Mouse (Mus musculus) MEL (cell line): ENCODE data around the gene Aqp12. TPM values are rescaled to one million over a fixed set of nuclear protein-coding genes. Genes with fewer than 3 reads are reported as not detected.

Experiments used
- DNase-seq: peaks from one replicate; pipeline ENCODE4 v3.0.0; 2011; ENCODE audit warnings: low read depth, low spot score
- H3K27ac ChIP-seq: 2 replicates; pipeline ENCODE4 v1.5.1; 2012; ENCODE audit warnings: low read depth, mild to moderate bottlenecking, control low read depth, low read length, moderate library complexity; ENCODE audit not compliant: control insufficient read depth
- H3K27me3 ChIP-seq, 2 experiments: fragments of 150-350 bp in 1 of 2; sonication (generic) in 1 of 2; 2 replicates each; pipeline ENCODE4 v1.6.1; 2012; ENCODE audit warnings: low read length in 2 of 2, mild to moderate bottlenecking in 2 of 2, improper control_type of control experiment in 1 of 2, moderate library complexity in 1 of 2; ENCODE audit not compliant: insufficient read depth in 2 of 2, control insufficient read depth in 1 of 2
- H3K36me3 ChIP-seq, 2 experiments: 2 replicates each; pipeline ENCODE4 v1.6.1; 2012 to 2014; ENCODE audit warnings: low read length in 2 of 2, improper control_type of control experiment in 1 of 2, inconsistent platforms in 1 of 2, mild to moderate bottlenecking in 1 of 2; ENCODE audit not compliant: insufficient read depth in 2 of 2, control insufficient read depth in 1 of 2
- H3K4me1 ChIP-seq, 2 experiments: fragments of 150-350 bp in 1 of 2; sonication (generic) in 1 of 2; 2 replicates each; pipeline ENCODE4 v1.6.1; 2012; ENCODE audit warnings: low read length in 2 of 2, improper control_type of control experiment in 1 of 2, mild to moderate bottlenecking in 1 of 2; ENCODE audit not compliant: insufficient read depth in 2 of 2, control insufficient read depth in 1 of 2
- H3K4me3 ChIP-seq, 2 experiments: fragments of 150-350 bp in 1 of 2; sonication (generic) in 1 of 2; 2 replicates each; pipeline ENCODE4 v1.5.1; 2012; ENCODE audit warnings: low read depth in 2 of 2, low read length in 2 of 2, mild to moderate bottlenecking in 2 of 2, moderate library complexity in 2 of 2, control low read depth in 1 of 2, improper control_type of control experiment in 1 of 2; ENCODE audit not compliant: control insufficient read depth in 1 of 2, insufficient read depth in 1 of 2
- H3K79me2 ChIP-seq: 2 replicates; pipeline ENCODE4 v1.6.1; 2012; ENCODE audit warnings: mild to moderate bottlenecking, low read length, moderate library complexity; ENCODE audit not compliant: control insufficient read depth, poor library complexity, insufficient read depth
- H3K9ac ChIP-seq: 2 replicates; pipeline ENCODE4 v1.6.1; 2012; ENCODE audit warnings: low read depth, mild to moderate bottlenecking, control low read depth, low read length, moderate library complexity; ENCODE audit not compliant: control insufficient read depth, poor library complexity, severe bottlenecking
- H3K9me3 ChIP-seq: fragments of 150-350 bp; sonication (generic); replicated peaks from 2 replicates; pipeline ENCODE4 v1.6.1; 2012; ENCODE audit warnings: mild to moderate bottlenecking, low read length, improper control_type of control experiment, moderate library complexity; ENCODE audit not compliant: insufficient read depth
- BHLHE40 ChIP-seq: IDR thresholded peaks from 2 replicates; pipeline ENCODE4 v1.6.1; 2012; ENCODE audit warnings: low read depth, mild to moderate bottlenecking, inconsistent platforms, low read length, improper control_type of control experiment, borderline replicate concordance
- CHD1 ChIP-seq: IDR thresholded peaks from 2 replicates; pipeline ENCODE4 v1.6.1; 2012; ENCODE audit warnings: low read depth, mild to moderate bottlenecking, inconsistent platforms, low read length, improper control_type of control experiment
- CHD2 ChIP-seq: IDR thresholded peaks from 2 replicates; pipeline ENCODE4 v1.6.1; 2011; ENCODE audit warnings: low read length, improper control_type of control experiment
- CTCF ChIP-seq, 3 experiments: IDR thresholded peaks in 2 of 3; conservative IDR thresholded peaks in 1 of 3; 2 replicates each; pipeline ENCODE4 v1.5.1; 2011 to 2012; ENCODE audit warnings: low read length in 3 of 3, low read depth in 2 of 3, mild to moderate bottlenecking in 2 of 3, improper control_type of control experiment in 1 of 3, inconsistent platforms in 1 of 3, mixed read lengths in 1 of 3, moderate library complexity in 1 of 3; ENCODE audit not compliant: control insufficient read depth in 1 of 3, insufficient read depth in 1 of 3, poor library complexity in 1 of 3, severe bottlenecking in 1 of 3
- ELF1 ChIP-seq: IDR thresholded peaks from 2 replicates; pipeline ENCODE4 v1.6.1; 2014; ENCODE audit warnings: low read depth, mild to moderate bottlenecking, inconsistent platforms, low read length, improper control_type of control experiment, moderate library complexity
- ETS1 ChIP-seq: IDR thresholded peaks from 2 replicates; pipeline ENCODE4 v1.6.1; 2012; ENCODE audit warnings: low read depth, mild to moderate bottlenecking, inconsistent platforms, low read length, improper control_type of control experiment, moderate library complexity
- GABPA ChIP-seq: IDR thresholded peaks from 2 replicates; pipeline ENCODE4 v1.6.1; 2012; ENCODE audit warnings: low read depth, mild to moderate bottlenecking, inconsistent platforms, low read length, improper control_type of control experiment, moderate library complexity
- JUND ChIP-seq: IDR thresholded peaks from 2 replicates; pipeline ENCODE4 v1.6.1; 2011; ENCODE audit warnings: low read depth, mild to moderate bottlenecking, improper control_type of control experiment, low read length
- KAT2A ChIP-seq: conservative IDR thresholded peaks from 2 replicates; pipeline ENCODE4 v1.6.1; 2012; ENCODE audit warnings: low read depth, low read length, improper control_type of control experiment, inconsistent platforms
- MAX ChIP-seq: IDR thresholded peaks from 2 replicates; pipeline ENCODE4 v1.6.1; 2011; ENCODE audit warnings: low read length, improper control_type of control experiment
- MAZ ChIP-seq: IDR thresholded peaks from 2 replicates; pipeline ENCODE4 v1.6.1; 2012; ENCODE audit warnings: low read depth, mild to moderate bottlenecking, inconsistent platforms, low read length, improper control_type of control experiment
- MYC ChIP-seq: IDR thresholded peaks from 2 replicates; pipeline ENCODE4 v1.6.1; 2011; ENCODE audit warnings: low read depth, mild to moderate bottlenecking, low read length, improper control_type of control experiment, moderate library complexity
- POLR2A ChIP-seq, 2 experiments: IDR thresholded peaks; 2 replicates each; pipeline ENCODE4 v1.6.1; 2011 to 2012; ENCODE audit warnings: low read length in 2 of 2, mild to moderate bottlenecking in 2 of 2, control low read depth in 1 of 2, improper control_type of control experiment in 1 of 2, low read depth in 1 of 2, moderate library complexity in 1 of 2; ENCODE audit not compliant: control insufficient read depth in 1 of 2, insufficient read depth in 1 of 2, poor library complexity in 1 of 2
- POLR2AphosphoS2 ChIP-seq: IDR thresholded peaks from 2 replicates; pipeline ENCODE4 v1.6.1; 2011; ENCODE audit warnings: low read length, improper control_type of control experiment
- POLR2AphosphoS5 ChIP-seq: IDR thresholded peaks from 2 replicates; pipeline ENCODE4 v1.6.1; 2012; ENCODE audit warnings: low read depth, borderline replicate concordance, mild to moderate bottlenecking, inconsistent platforms, low read length, moderate library complexity, mixed read lengths
- RAD21 ChIP-seq: IDR thresholded peaks from 2 replicates; pipeline ENCODE4 v1.6.1; 2011; ENCODE audit warnings: mild to moderate bottlenecking, low read depth, low read length, improper control_type of control experiment
- RCOR1 ChIP-seq: IDR thresholded peaks from 2 replicates; pipeline ENCODE4 v1.6.1; 2012; ENCODE audit warnings: low read depth, mild to moderate bottlenecking, inconsistent platforms, low read length, improper control_type of control experiment
- SIN3A ChIP-seq: IDR thresholded peaks from 2 replicates; pipeline ENCODE4 v1.6.1; 2012; ENCODE audit warnings: low read length, improper control_type of control experiment, inconsistent platforms
- SMC3 ChIP-seq: IDR thresholded peaks from 2 replicates; pipeline ENCODE4 v1.6.1; 2011; ENCODE audit warnings: low read depth, low read length, improper control_type of control experiment
- TBP ChIP-seq: IDR thresholded peaks from 2 replicates; pipeline ENCODE4 v1.8.0; 2011; ENCODE audit warnings: low read depth, low read length, improper control_type of control experiment
- TCF12 ChIP-seq: IDR thresholded peaks from 2 replicates; pipeline ENCODE4 v1.6.1; 2014; ENCODE audit warnings: low read depth, mild to moderate bottlenecking, inconsistent platforms, low read length, improper control_type of control experiment, moderate library complexity
- USF1 ChIP-seq: IDR thresholded peaks from 2 replicates; pipeline ENCODE4 v1.6.1; 2014; ENCODE audit warnings: low read depth, mild to moderate bottlenecking, inconsistent platforms, low read length, improper control_type of control experiment, moderate library complexity
- USF2 ChIP-seq, 2 experiments: IDR thresholded peaks; 2 replicates each; pipeline ENCODE4 v1.6.1; 2011 to 2012; ENCODE audit warnings: improper control_type of control experiment in 2 of 2, low read length in 2 of 2, borderline replicate concordance in 1 of 2, inconsistent platforms in 1 of 2, low read depth in 1 of 2, mild to moderate bottlenecking in 1 of 2; ENCODE audit not compliant: insufficient read depth in 1 of 2
- ZC3H11A ChIP-seq: IDR thresholded peaks from 2 replicates; pipeline ENCODE4 v1.6.1; 2012; ENCODE audit warnings: low read depth, mild to moderate bottlenecking, inconsistent platforms, low read length, improper control_type of control experiment
- polyA plus RNA-seq, 2 experiments: library from polyadenylated mRNA; stranded (reverse) in 1 of 2; unstranded in 1 of 2; fragments of >175 nt in 1 of 2; fragments of >200 nt in 1 of 2; gene quantifications; 2 replicates each; pipeline versions ENCODE4 v1.2.1 to v1.2.4; 2012; ENCODE audit warnings: low replicate concordance in 2 of 2, low read depth in 1 of 2; ENCODE audit not compliant: insufficient read length in 2 of 2, insufficient read depth in 1 of 2, missing spikeins in 1 of 2
- total RNA-seq: library from RNA; depleted of rRNA; stranded (reverse); fragments of 300-350 nt; gene quantifications from 2 replicates; pipeline ENCODE4 v1.2.3, GENCODE M21; 2012

The Aqp12 gene
- total and polyA plus RNA-seq, 3 experiments, result not detected

GRCm38 (mm10) chr1:93029387-93029786 is 23.3 kb downstream of the Aqp12 start:
- no peaks in the 10 kb centered on the region for H3K27me3 ChIP-seq

GRCm38 (mm10) chr1:93030060-93030459 is 23.9 kb downstream of the Aqp12 start:
- Histone ChIP-seq H3K27me3 (no peaks in the 10 kb centered on the region), H3K79me2 (no peaks in the 10 kb centered on the region), H3K9ac (no peak overlapping the region), H3K4me1 (no peaks in the 10 kb centered on the region), H3K27ac (no peak overlapping the region), H3K9me3 (no peaks in the 10 kb centered on the region), H3K4me3 (no peak overlapping the region), H3K36me3 (no peaks in the 10 kb centered on the region)
- TF ChIP-seq ELF1 (no peak), POLR2AphosphoS2 (no peak), MAZ (no peak), SMC3 (no peak), CHD1 (no peak), ETS1 (no peak), MYC (no peak), TBP (no peak), KAT2A (no peak)
- no peak for DNase-seq

More at GRCm38 (mm10) chr1:93029387-93029786, 23.3 kb downstream of the Aqp12 start:
- DNase-seq, result no peak
- no peaks in the 10 kb centered on the region for H3K79me2 ChIP-seq
- no peaks in the 10 kb centered on the region for H3K4me1 ChIP-seq
- H3K9ac ChIP-seq, result no peak overlapping the region
- TF ChIP-seq USF2 (IDR thresholded peaks at IDR 0.05; ENCODE audit: borderline replicate concordance in 1 of 2, insufficient read depth in 1 of 2, low read depth in 1 of 2, low read length in 2 of 2) (no peak), MYC (no peak), JUND (no peak), POLR2AphosphoS5 (no peak), RAD21 (no peak), CTCF (IDR thresholded peaks at IDR 0.05 in 2 of 3, conservative IDR thresholded peaks at IDR 0.05 in 1 of 3; ENCODE audit: control insufficient read depth in 1 of 3, insufficient read depth in 1 of 3, low read depth in 2 of 3, low read length in 3 of 3, poor library complexity in 1 of 3, severe bottlenecking in 1 of 3) (no peak; a peak in 1 of 6 replicates), SIN3A (no peak), CHD1 (no peak), ZC3H11A (no peak), BHLHE40 (no peak), GABPA (no peak), KAT2A (no peak), SMC3 (no peak), USF1 (no peak), TCF12 (no peak), MAX (no peak), RCOR1 (no peak), CHD2 (no peak), POLR2A (IDR thresholded peaks at IDR 0.05; ENCODE audit: control insufficient read depth in 1 of 2, insufficient read depth in 1 of 2, low read depth in 1 of 2, low read length in 2 of 2, poor library complexity in 1 of 2) (no peak), ELF1 (no peak)
- no peak overlapping the region for H3K4me3 ChIP-seq
- no peaks in the 10 kb centered on the region for H3K9me3 ChIP-seq
- no peaks in the 10 kb centered on the region for H3K36me3 ChIP-seq
- no peak overlapping the region for H3K27ac ChIP-seq
